Mouse (Mus musculus): ENCODE results near the gene Inhbb.

The Inhbb gene

GRCm38 (mm10) chr1:119420189-119420983 lies 1.7 kb downstream of the Inhbb start:
- ATAC-seq (ENCODE audit: insufficient number of reproducible peaks, low FRiP score, low TSS enrichment): no peak

- no peak for ATAC-seq (ENCODE audit: insufficient number of reproducible peaks, low FRiP score, low TSS enrichment)
These were observed 2.6 kb downstream of the Inhbb start for GRCm38 (mm10) chr1:119419151-119420105.

GRCm38 (mm10) chr1:119417991-119418390 lies 4.1 kb downstream of the Inhbb start:
- ATAC-seq (ENCODE audit: insufficient number of reproducible peaks, low FRiP score, low TSS enrichment): no peak

- ATAC-seq (ENCODE audit: insufficient number of reproducible peaks, low FRiP score, low TSS enrichment): no peak
These were observed 4.5 kb downstream of the Inhbb start for GRCm38 (mm10) chr1:119417542-119417941.

- no peak for ATAC-seq (ENCODE audit: insufficient number of reproducible peaks, low FRiP score, low TSS enrichment)
These were observed 5.4 kb downstream of the Inhbb start for GRCm38 (mm10) chr1:119416610-119417009.

- no peak for ATAC-seq (ENCODE audit: insufficient number of reproducible peaks, low FRiP score, low TSS enrichment)
These were observed 5.9 kb downstream of the Inhbb start for GRCm38 (mm10) chr1:119416177-119416576.

- ATAC-seq (ENCODE audit: insufficient number of reproducible peaks, low FRiP score, low TSS enrichment): no peak
These were observed 6.9 kb downstream of the Inhbb start for GRCm38 (mm10) chr1:119415151-119415550.

- ATAC-seq (ENCODE audit: insufficient number of reproducible peaks, low FRiP score, low TSS enrichment): no peak
These were observed 11.4 kb downstream of the Inhbb start for GRCm38 (mm10) chr1:119410661-119411060.

GRCm38 (mm10) chr1:119409599-119410168 lies 12.4 kb downstream of the Inhbb start:
- ATAC-seq (ENCODE audit: insufficient number of reproducible peaks, low FRiP score, low TSS enrichment): no peak

- no peak for ATAC-seq (ENCODE audit: insufficient number of reproducible peaks, low FRiP score, low TSS enrichment)
These were observed 12.9 kb downstream of the Inhbb start for GRCm38 (mm10) chr1:119409106-119409505.

GRCm38 (mm10) chr1:119407691-119408315 lies 14.2 kb downstream of the Inhbb start:
- ATAC-seq (ENCODE audit: insufficient number of reproducible peaks, low FRiP score, low TSS enrichment): no peak

- no peak for ATAC-seq (ENCODE audit: insufficient number of reproducible peaks, low FRiP score, low TSS enrichment)
These were observed 17.2 kb downstream of the Inhbb start for GRCm38 (mm10) chr1:119404798-119405197.

- no peak for ATAC-seq (ENCODE audit: insufficient number of reproducible peaks, low FRiP score, low TSS enrichment)
These were observed 17.7 kb downstream of the Inhbb start for GRCm38 (mm10) chr1:119404341-119404740.

- ATAC-seq (ENCODE audit: insufficient number of reproducible peaks, low FRiP score, low TSS enrichment): no peak
These were observed 20.8 kb downstream of the Inhbb start for GRCm38 (mm10) chr1:119401249-119401648.

- no peak for ATAC-seq (ENCODE audit: insufficient number of reproducible peaks, low FRiP score, low TSS enrichment)
These were observed 23.4 kb downstream of the Inhbb start for GRCm38 (mm10) chr1:119398640-119399039.

- no peak for ATAC-seq (ENCODE audit: insufficient number of reproducible peaks, low FRiP score, low TSS enrichment)
These were observed 24.2 kb downstream of the Inhbb start for GRCm38 (mm10) chr1:119397839-119398238.

GRCm38 (mm10) chr1:119391311-119391710 lies 30.7 kb downstream of the Inhbb start:
- ATAC-seq (ENCODE audit: insufficient number of reproducible peaks, low FRiP score, low TSS enrichment): 0 out of 2 replicates have a peak, but pooled peaks have one; percentile 34

- ATAC-seq (ENCODE audit: insufficient number of reproducible peaks, low FRiP score, low TSS enrichment): no peak
These were observed 31.4 kb downstream of the Inhbb start for GRCm38 (mm10) chr1:119390676-119391075.

- no peak for ATAC-seq (ENCODE audit: insufficient number of reproducible peaks, low FRiP score, low TSS enrichment)
These were observed 32.1 kb downstream of the Inhbb start for GRCm38 (mm10) chr1:119389771-119390500.
